Mouse (Mus musculus): ENCODE results near the gene C1galt1.

DNA sequence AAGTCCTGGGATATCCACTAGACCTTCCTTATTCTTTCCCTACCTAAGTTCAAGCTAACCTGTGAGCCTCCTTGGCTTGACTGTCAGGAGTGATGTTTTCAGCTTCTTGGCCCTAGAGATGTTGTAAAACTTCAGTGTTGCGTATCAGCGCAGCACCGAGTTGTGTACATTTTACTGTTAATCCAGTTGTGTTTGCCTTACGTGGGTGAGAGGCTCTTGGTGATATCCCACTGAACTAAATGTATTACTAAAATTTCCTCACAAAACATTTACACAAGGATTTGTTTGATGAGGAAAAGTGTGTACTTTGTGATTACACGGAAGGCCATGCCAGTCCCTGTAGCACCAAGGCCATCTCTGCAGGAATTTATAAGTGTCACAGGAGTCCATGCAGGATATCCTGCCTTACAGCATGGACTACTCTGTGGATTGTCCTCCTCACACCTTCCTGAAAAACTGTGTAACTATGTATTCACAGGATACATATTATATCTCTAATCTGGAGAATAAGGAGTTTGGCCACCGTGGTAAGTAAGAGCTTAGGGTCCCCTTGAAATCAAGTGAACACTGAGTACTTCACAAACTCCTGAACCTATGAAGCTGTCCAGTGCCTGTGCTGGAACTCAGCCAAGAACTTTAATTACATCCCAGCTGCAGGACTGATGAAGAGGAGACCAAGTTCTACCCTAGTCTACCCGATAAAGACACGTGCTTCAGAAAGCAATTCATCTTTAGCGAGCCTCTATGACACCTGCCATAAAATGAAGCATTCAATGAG is 40.7 kb upstream of the C1galt1 start:
- TF ChIP-seq CTCF (IDR thresholded peaks at IDR 0.05; ENCODE audit: borderline replicate concordance, insufficient read depth, low read length) (no peak), POLR2A (IDR thresholded peaks at IDR 0.05; ENCODE audit: low read depth, low read length) (no peak)

Data from embryonic fibroblast, embryonic 13.5 days (primary cell).